Mouse (Mus musculus) embryonic fibroblast, embryonic 13.5 days (primary cell): Measurements from ENCODE around the gene Scamp4. TPM values are rescaled to one million over a fixed set of nuclear protein-coding genes. Genes with fewer than 3 reads are reported as not detected.

Experiments used
- H3K27ac ChIP-seq: 2 replicates; pipeline ENCODE4 v1.5.1; 2012; ENCODE audit warnings: low read length, control low read depth, inconsistent platforms; ENCODE audit not compliant: insufficient read depth
- H3K4me1 ChIP-seq: 2 replicates; pipeline ENCODE4 v1.6.1; 2011; ENCODE audit warnings: low read length; ENCODE audit not compliant: control insufficient read depth, insufficient read depth
- H3K4me3 ChIP-seq: 2 replicates; pipeline ENCODE4 v1.5.1; 2011; ENCODE audit warnings: mild to moderate bottlenecking, control low read depth, low read length; ENCODE audit not compliant: insufficient read depth
- CTCF ChIP-seq: IDR thresholded peaks from 2 replicates; pipeline ENCODE4 v1.5.1; 2011; ENCODE audit warnings: mild to moderate bottlenecking, control low read depth, low read length, moderate library complexity, borderline replicate concordance; ENCODE audit not compliant: insufficient read depth
- POLR2A ChIP-seq: IDR thresholded peaks from 2 replicates; pipeline ENCODE4 v1.6.1; 2011; ENCODE audit warnings: low read depth, mild to moderate bottlenecking, control low read depth, low read length, moderate library complexity
- polyA plus RNA-seq: library from polyadenylated mRNA; stranded (reverse); fragments of >200 nt; gene quantifications from 2 replicates; pipeline ENCODE4 v1.2.4, GENCODE M21; 2011; ENCODE audit warnings: low read depth; ENCODE audit not compliant: missing spikeins, insufficient read length

Gene Scamp4
- polyA plus RNA-seq, 1 experiment, result 62.2 TPM

DNA sequence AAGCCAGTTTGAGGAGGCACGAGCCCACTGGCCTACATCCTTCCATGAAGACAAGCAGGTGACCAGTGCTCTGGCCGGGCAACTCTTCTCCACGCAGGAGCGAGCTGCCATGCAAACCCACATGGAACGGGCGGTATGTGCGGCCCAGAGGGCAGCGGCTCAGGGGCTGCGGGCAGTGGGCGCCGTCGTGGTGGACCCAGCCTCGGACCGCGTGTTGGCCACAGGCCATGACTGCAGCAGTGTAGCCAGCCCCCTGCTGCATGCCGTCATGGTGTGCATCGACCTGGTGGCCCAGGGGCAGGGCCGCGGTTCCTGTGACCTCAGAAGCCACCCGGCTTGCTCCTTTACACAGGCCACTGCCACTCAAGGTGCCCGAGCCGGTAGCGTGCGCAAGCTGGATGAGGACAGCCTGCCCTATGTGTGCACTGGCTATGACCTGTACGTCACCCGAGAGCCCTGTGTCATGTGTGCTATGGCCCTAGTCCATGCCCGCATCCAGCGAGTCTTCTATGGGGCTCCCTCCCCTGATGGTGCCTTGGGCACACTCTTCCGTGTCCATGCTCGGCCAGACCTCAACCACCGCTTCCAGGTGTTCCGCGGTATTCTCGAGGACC is 4.2 kb downstream of the Scamp4 start:
- Histone ChIP-seq H3K4me3 (no peak overlapping the region), H3K27ac (no peak overlapping the region), H3K4me1 (peaks cover 7% of the 10 kb centered on the region; the same call in 1 of the 2 replicates)
- TF ChIP-seq CTCF, result no peak
- TF ChIP-seq POLR2A, result no peak

- Histone ChIP-seq H3K4me1 (peaks cover 7% of the 10 kb centered on the region; the same call in 1 of the 2 replicates), H3K4me3 (no peak overlapping the region), H3K27ac (no peak overlapping the region)
- TF ChIP-seq POLR2A (no peak), CTCF (no peak)
These were observed 5.8 kb downstream of the Scamp4 start for GRCm38 (mm10) chr10:80608435-80608834.

DNA sequence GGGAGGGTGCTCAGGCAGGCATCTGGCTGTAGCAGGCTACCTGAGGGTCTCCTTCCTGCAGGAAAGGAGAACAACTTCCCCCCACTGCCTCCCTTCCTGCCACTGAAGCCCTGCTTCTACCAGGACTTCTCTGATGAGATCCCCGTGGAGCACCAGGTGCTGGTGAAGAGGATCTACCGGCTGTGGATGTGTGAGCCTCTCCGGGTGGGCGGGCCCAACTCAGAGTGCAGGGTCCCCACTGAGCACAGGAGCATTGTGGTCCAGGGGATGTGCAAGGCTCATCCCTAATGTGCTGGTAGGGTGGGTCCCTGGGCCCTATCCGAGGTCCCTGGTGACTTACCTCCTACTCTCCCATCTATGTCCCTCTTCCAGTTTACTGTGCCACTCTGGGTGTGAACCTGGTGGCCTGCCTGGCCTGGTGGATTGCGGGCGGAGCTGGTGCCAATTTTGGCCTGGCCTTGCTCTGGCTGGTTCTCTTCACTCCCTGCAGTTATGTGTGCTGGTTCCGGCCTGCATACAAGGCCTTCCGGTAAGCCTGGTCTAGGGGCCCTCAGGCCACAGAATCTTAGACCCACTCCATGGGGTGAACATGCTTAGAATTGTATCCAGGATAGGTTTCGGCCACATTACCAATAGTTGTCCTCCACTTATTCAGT is 6.7 kb downstream of the Scamp4 start:
- no peak overlapping the region for H3K27ac ChIP-seq
- peaks cover 3% of the 10 kb centered on the region; the same call in 1 of the 2 replicates for H3K4me1 ChIP-seq
- H3K4me3 ChIP-seq, result no peak overlapping the region
- no peak for TF ChIP-seq CTCF
- no peak for TF ChIP-seq POLR2A

GRCm38 (mm10) chr10:80610116-80610785 is 7.6 kb downstream of the Scamp4 start:
- TF ChIP-seq POLR2A, result no peak
- TF ChIP-seq CTCF, result no peak
- Histone ChIP-seq H3K27ac (no peak overlapping the region), H3K4me3 (no peak overlapping the region)

DNA sequence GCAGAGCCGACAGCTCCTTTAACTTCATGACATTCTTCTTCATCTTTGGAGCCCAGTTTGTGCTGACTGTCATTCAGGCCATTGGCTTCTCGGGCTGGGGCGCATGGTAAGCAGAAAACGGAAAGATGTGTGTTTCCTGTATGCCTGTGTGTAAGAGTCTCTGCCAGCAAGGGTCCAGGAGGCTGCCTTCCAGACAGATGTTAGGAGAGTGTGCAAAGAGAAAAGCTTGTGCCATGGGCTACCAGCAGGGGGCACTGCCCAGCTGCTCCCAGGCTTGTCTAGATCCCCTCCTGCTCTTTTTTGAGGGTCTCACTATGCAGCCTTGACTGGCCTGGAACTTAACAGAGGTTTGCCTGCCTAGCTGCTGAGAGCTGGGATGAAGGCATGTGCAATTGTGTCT is 8.4 kb downstream of the Scamp4 start:
- TF ChIP-seq CTCF (0 out of 2 replicates have a peak, but pooled peaks have one; percentile 27), POLR2A (no peak)
- Histone ChIP-seq H3K4me1 (no peaks in the 10 kb centered on the region), H3K4me3 (no peak overlapping the region), H3K27ac (no peak overlapping the region)

More at GRCm38 (mm10) chr10:80610116-80610785, 7.6 kb downstream of the Scamp4 start:
- no peaks in the 10 kb centered on the region for H3K4me1 ChIP-seq

DNA sequence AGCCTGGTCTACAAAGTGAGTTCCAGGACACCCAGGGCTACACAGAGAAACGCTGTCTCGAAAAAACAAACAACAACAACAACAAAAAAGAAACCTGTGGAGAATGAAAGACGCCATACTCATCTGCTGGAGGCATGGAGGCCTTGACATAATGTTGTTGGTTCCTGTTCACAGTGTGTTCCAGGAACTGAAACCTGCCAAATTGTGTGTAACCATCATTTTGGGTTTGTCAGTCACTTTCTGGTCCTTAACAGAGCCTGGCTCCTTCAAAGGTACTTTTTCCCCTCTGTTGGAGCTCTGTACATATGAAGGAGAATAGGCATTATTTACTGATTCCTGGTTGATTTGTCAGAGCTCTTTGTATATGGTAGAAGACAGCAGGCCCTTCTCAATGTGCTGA is 9.2 kb downstream of the Scamp4 start:
- no peak overlapping the region for H3K4me3 ChIP-seq
- H3K4me1 ChIP-seq, result no peaks in the 10 kb centered on the region
- TF ChIP-seq CTCF (no peak), POLR2A (no peak)
- no peak overlapping the region for H3K27ac ChIP-seq

- Histone ChIP-seq H3K4me1 (no peaks in the 10 kb centered on the region), H3K4me3 (no peak overlapping the region), H3K27ac (no peak overlapping the region)
- TF ChIP-seq CTCF, result no peak
- TF ChIP-seq POLR2A, result no peak
These were observed 11.1 kb downstream of the Scamp4 start for GRCm38 (mm10) chr10:80613821-80614220.

DNA sequence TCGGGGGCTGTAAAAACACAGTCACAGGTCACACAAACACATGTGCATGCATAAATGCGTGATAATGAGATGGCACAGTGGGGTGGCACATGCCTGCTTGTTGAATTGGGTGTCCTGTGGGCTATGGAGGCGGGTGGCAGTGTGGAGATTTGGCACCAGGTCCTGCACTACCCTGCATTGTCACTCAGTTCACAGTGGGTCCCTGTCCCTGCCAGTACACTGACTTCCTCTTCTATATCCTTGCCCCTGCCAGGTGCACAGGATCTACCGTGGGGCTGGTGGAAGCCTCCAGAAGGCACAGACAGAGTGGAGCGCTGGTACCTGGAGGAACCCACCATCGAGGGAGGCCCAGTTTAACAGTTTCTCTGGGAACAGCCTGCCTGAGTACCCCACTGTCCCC is 11.7 kb downstream of the Scamp4 start:
- TF ChIP-seq POLR2A, result no peak
- TF ChIP-seq CTCF, result no peak
- Histone ChIP-seq H3K27ac (no peak overlapping the region), H3K4me3 (no peak overlapping the region), H3K4me1 (no peaks in the 10 kb centered on the region)

DNA sequence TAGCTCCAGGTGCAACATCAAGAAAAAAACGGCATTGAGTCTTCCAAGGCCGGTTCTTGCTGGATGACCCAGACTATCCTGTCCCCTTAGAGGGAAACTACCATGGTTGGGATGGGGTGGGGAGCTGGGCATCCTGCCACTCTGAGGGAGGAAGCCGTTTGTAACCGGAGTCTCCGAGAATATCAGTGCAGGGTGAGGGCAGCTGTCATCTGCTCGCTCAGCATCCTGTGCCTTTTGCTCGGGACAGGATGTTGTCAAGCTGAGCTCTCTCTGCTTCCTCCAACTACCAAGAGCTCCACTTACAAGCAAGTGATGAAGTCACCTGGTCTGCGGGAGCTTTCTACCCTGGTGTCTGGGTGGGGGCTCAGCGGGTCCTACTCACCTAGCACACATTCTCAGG is 15.5 kb downstream of the Scamp4 start:
- TF ChIP-seq CTCF (no peak), POLR2A (no peak)
- Histone ChIP-seq H3K4me1 (no peaks in the 10 kb centered on the region), H3K27ac (no peak overlapping the region), H3K4me3 (no peak overlapping the region)
